Mouse (Mus musculus): ENCODE data around the gene Usp29.
"Not testable (repeated sequence)": the region's sequence is repeated elsewhere in the genome, so short reads cannot be mapped to it uniquely, and the experiment has no call there.

Gene Usp29

GRCm38 (mm10) chr7:6765240-6765639 is 34.9 kb downstream of the Usp29 start:
- no peak for DNase-seq

GRCm38 (mm10) chr7:6770286-6770685 is 39.9 kb downstream of the Usp29 start:
- no peak for DNase-seq

- DNase-seq = not testable (repeated sequence)
Measured at GRCm38 (mm10) chr7:6773865-6774413, 43.6 kb downstream of the Usp29 start.

- DNase-seq = peak; percentile 77 to 78
Measured at GRCm38 (mm10) chr7:6776314-6777059, 46.1 kb downstream of the Usp29 start.

- DNase-seq = peak; percentile 81 to 87
Measured at GRCm38 (mm10) chr7:6777107-6777506, 46.7 kb downstream of the Usp29 start.

- DNase-seq = peak in 1 of 2 experiments; percentile 17
Measured at GRCm38 (mm10) chr7:6777689-6778088, 47.3 kb downstream of the Usp29 start.

- DNase-seq = no peak
Measured at GRCm38 (mm10) chr7:6779172-6779571, 48.8 kb downstream of the Usp29 start.

- peak; percentile 23 to 30 for DNase-seq
Measured at GRCm38 (mm10) chr7:6781541-6781940, 51.2 kb downstream of the Usp29 start.

GRCm38 (mm10) chr7:6784340-6785073 is 54.1 kb downstream of the Usp29 start:
- DNase-seq = no peak

GRCm38 (mm10) chr7:6787000-6787399 is 56.6 kb downstream of the Usp29 start:
- no peak for DNase-seq

GRCm38 (mm10) chr7:6788101-6788500 is 57.7 kb downstream of the Usp29 start:
- DNase-seq = peak in 1 of 2 experiments; percentile 16

GRCm38 (mm10) chr7:6791286-6792065 is 61.1 kb downstream of the Usp29 start:
- DNase-seq = no peak

GRCm38 (mm10) chr7:6793240-6793639 is 62.9 kb downstream of the Usp29 start:
- DNase-seq = no peak

GRCm38 (mm10) chr7:6793811-6794210 is 63.4 kb downstream of the Usp29 start:
- DNase-seq = no peak

GRCm38 (mm10) chr7:6797408-6797807 is 67.0 kb downstream of the Usp29 start:
- DNase-seq = no peak

GRCm38 (mm10) chr7:6799105-6799805 is 68.9 kb downstream of the Usp29 start:
- DNase-seq = no peak

- no peak for DNase-seq
Measured at GRCm38 (mm10) chr7:6800586-6801441, 70.4 kb downstream of the Usp29 start.

- DNase-seq = no peak
Measured at GRCm38 (mm10) chr7:6801642-6802041, 71.3 kb downstream of the Usp29 start.

- DNase-seq = peak; percentile 65 to 78
Measured at GRCm38 (mm10) chr7:6810556-6810955, 80.2 kb downstream of the Usp29 start.

GRCm38 (mm10) chr7:6814971-6815370 is 84.6 kb downstream of the Usp29 start:
- DNase-seq = no peak

GRCm38 (mm10) chr7:6816706-6817376 is 86.5 kb downstream of the Usp29 start:
- DNase-seq = no peak
